Mouse (Mus musculus) heart, embryonic 11.5 days (tissue): ENCODE results near the gene Psmc6. TPM values are rescaled to one million over a fixed set of nuclear protein-coding genes. Genes with fewer than 3 reads are reported as not detected.

Experiments
- ATAC-seq: fragments of 200-750 bp; cut with Nextera tagmentation; replicated peaks from 2 replicates; pipeline ENCODE4 v1.8.0; 2017; ENCODE audit warnings: moderate library complexity; ENCODE audit not compliant: insufficient number of reproducible peaks, low FRiP score, low TSS enrichment
- H3K27ac ChIP-seq: fragments of 300-500 bp; sonication (generic); 2 replicates; pipeline ENCODE4 v1.5.1; 2014; ENCODE audit warnings: mild to moderate bottlenecking, low read depth, low read length
- H3K27me3 ChIP-seq: fragments of 300-500 bp; sonication (generic); 2 replicates; pipeline ENCODE4 v1.6.1; 2014; ENCODE audit warnings: mild to moderate bottlenecking, low read length, mixed read lengths; ENCODE audit not compliant: control insufficient read depth, insufficient read depth
- H3K36me3 ChIP-seq: fragments of 300-500 bp; sonication (generic); 2 replicates; pipeline ENCODE4 v1.6.1; 2014; ENCODE audit warnings: mild to moderate bottlenecking, low read length, moderate library complexity, mixed read lengths; ENCODE audit not compliant: control insufficient read depth, insufficient read depth
- H3K4me1 ChIP-seq: fragments of 300-500 bp; sonication (generic); 2 replicates; pipeline ENCODE4 v1.6.1; 2014; ENCODE audit warnings: low read length; ENCODE audit not compliant: control insufficient read depth, insufficient read depth
- H3K4me2 ChIP-seq: fragments of 300-500 bp; sonication (generic); 2 replicates; pipeline ENCODE4 v1.6.1; 2014; ENCODE audit warnings: mild to moderate bottlenecking, moderate library complexity
- H3K4me3 ChIP-seq: fragments of 300-500 bp; sonication (generic); 2 replicates; pipeline ENCODE4 v1.5.1; 2014; ENCODE audit warnings: low read depth, low read length
- H3K9ac ChIP-seq: fragments of 300-500 bp; sonication (generic); 2 replicates; pipeline ENCODE4 v1.6.1; 2014; ENCODE audit warnings: mild to moderate bottlenecking, low read depth, low read length, moderate library complexity
- H3K9me3 ChIP-seq: fragments of 300-500 bp; sonication (generic); replicated peaks from 2 replicates; pipeline ENCODE4 v1.6.1; 2016; ENCODE audit warnings: low read length; ENCODE audit not compliant: control insufficient read depth
- WGBS: fragments of 180-500 bp; shearing (Covaris S2); extraction: QIAGEN DNeasy Blood & Tissue Kit; methylation state at CpG from one replicate; pipeline ENCODE4 v1.1.7; 2014; ENCODE audit not compliant: insufficient replicate concordance; 5-methylcytosine and 5-hydroxymethylcytosine counted together
- polyA plus RNA-seq: library from polyadenylated mRNA; unstranded; fragments of >200 nt; fragmentation: Nextera tagmentation; extraction: Ambion mirVana; gene quantifications from 2 replicates; pipeline ENCODE4 v1.2.1, GENCODE M21; 2014

Psmc6 gene
- polyA plus RNA-seq = 142 and 148 TPM in 2 replicates

DNA sequence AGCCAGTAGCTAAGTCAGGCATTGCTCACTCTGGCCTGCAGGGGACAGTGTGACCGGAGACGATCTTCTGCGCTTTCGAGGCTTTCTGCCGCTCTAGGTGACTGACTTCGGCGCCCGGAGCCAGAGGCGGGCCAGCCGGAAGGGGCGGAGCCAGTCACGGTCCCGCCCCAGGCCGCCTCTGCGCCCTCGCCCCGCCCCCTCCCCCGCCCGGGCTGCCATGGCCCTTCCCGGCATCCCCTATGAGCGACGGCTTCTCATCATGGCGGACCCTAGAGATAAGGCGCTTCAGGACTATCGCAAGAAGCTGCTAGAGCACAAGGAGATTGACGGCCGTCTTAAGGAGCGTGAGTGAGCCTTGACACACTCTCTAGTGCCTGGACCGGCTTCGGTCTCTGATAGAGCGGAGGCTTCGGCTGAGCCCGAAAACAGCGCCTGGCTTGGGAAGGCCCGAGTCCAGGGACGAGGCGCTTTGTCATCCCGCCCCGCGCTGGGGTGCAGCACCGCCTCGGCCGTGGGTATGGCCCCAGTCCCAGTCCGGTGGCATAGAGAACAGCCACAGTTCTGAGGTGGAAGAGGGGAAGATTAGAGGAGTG is at the start of gene Psmc6:
Psmc6 (plus strand) TSS at position 200 of the 593 bp plus-strand sequence.
- Histone ChIP-seq H3K36me3 (peaks cover 11% of the 10 kb centered on the region), H3K4me1 (no peaks in the 10 kb centered on the region), H3K9ac (peak within 1 kb of the TSS; percentile 88), H3K4me3 (peak within 1 kb of the TSS; percentile 96), H3K27ac (peak within 1 kb of the TSS; percentile 91), H3K27me3 (no peaks in the 10 kb centered on the region), H3K9me3 (no peaks in the 10 kb centered on the region), H3K4me2 (peak within 1 kb of the TSS; percentile 75)
- ATAC-seq = peak; percentile 97
- under 1% methylated on average over 40 of the region's 44 CpGs for WGBS

GRCm38 (mm10) chr14:45282066-45282465 is 47.5 kb upstream of the Psmc6 start:
- 83% methylated on average over 3 of the region's 3 CpGs for WGBS
- H3K4me2 ChIP-seq = no peak overlapping the region
- ATAC-seq = no peak
- H3K27me3 ChIP-seq = no peaks in the 10 kb centered on the region
- no peaks in the 10 kb centered on the region for H3K9me3 ChIP-seq
- no peak overlapping the region for H3K27ac ChIP-seq
- no peak overlapping the region for H3K9ac ChIP-seq
- H3K4me1 ChIP-seq = no peaks in the 10 kb centered on the region
- no peak overlapping the region for H3K4me3 ChIP-seq
- H3K36me3 ChIP-seq = peaks cover 2% of the 10 kb centered on the region; the same call in 1 of the 2 replicates

DNA sequence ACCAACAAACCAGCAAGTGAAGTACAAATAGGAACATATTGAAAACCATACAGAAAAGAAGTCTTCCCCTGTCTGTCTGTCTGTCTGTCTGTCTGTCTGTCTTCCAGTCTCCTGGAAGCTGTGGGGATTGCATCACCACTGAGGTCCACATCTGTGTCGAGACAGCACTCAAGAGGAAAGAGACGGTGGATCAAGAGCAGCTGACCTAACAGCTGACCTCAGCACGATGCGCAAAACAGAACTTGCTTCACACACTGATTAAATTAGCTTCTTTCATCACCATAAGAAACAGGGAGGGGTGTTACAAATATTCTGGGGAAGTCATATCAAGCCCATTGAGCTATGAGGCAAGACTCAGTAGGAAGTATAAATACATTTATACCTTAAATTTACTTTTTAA is 38.0 kb upstream of the Psmc6 start:
- ATAC-seq = no peak
- no peak overlapping the region for H3K27ac ChIP-seq
- no peaks in the 10 kb centered on the region for H3K27me3 ChIP-seq
- WGBS = 76% methylated on average over 4 of the region's 4 CpGs
- no peak overlapping the region for H3K4me2 ChIP-seq
- H3K9ac ChIP-seq = no peak overlapping the region
- H3K4me3 ChIP-seq = no peak overlapping the region
- H3K4me1 ChIP-seq = no peaks in the 10 kb centered on the region
- H3K36me3 ChIP-seq = peaks cover 9% of the 10 kb centered on the region; the same call in 1 of the 2 replicates
- H3K9me3 ChIP-seq = no peaks in the 10 kb centered on the region

DNA sequence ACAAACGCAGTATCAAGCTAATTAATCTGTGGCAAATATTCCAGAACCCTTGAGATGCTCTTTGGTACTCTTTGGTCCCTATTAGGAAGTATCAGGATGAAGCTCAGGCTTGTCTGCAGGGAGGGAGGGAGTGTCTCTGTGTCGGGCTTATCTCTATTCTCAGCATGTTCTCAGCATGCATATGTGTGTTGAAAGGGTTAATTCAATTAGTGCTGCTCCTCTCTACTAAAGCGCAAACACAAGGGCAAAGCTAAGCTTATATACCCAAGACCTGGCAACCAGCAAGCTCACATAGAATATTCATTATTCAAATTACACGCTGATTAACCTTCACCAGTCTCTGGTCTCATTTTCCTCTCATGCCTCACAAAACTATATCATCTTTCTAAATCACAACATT is 25.6 kb upstream of the Psmc6 start:
- Histone ChIP-seq H3K4me2 (no peak overlapping the region), H3K36me3 (peaks cover 11% of the 10 kb centered on the region), H3K4me3 (no peak overlapping the region), H3K9ac (no peak overlapping the region), H3K9me3 (no peaks in the 10 kb centered on the region), H3K27ac (no peak overlapping the region), H3K27me3 (no peaks in the 10 kb centered on the region), H3K4me1 (no peaks in the 10 kb centered on the region)
- ATAC-seq = no peak
- 62% methylated on average over 4 of the region's 4 CpGs for WGBS

- Histone ChIP-seq H3K36me3 (peaks cover 9% of the 10 kb centered on the region), H3K4me1 (no peaks in the 10 kb centered on the region), H3K27ac (no peak overlapping the region), H3K4me2 (no peak overlapping the region), H3K9me3 (no peaks in the 10 kb centered on the region), H3K4me3 (no peak overlapping the region), H3K27me3 (no peaks in the 10 kb centered on the region), H3K9ac (no peak overlapping the region)
- ATAC-seq = no peak
- WGBS = 72% methylated on average over 4 of the region's 4 CpGs
Observed at GRCm38 (mm10) chr14:45304389-45304788, 25.2 kb upstream of the Psmc6 start.

- H3K9ac ChIP-seq = no peak overlapping the region
- H3K36me3 ChIP-seq = peaks cover 7% of the 10 kb centered on the region
- no peaks in the 10 kb centered on the region for H3K27me3 ChIP-seq
- no peak overlapping the region for H3K4me3 ChIP-seq
- H3K27ac ChIP-seq = no peak overlapping the region
- no peak overlapping the region for H3K4me2 ChIP-seq
- no peaks in the 10 kb centered on the region for H3K9me3 ChIP-seq
- H3K4me1 ChIP-seq = no peaks in the 10 kb centered on the region
- 93% methylated on average over 5 of the region's 5 CpGs for WGBS
- ATAC-seq = no peak
Observed at GRCm38 (mm10) chr14:45305852-45306251, 23.7 kb upstream of the Psmc6 start.

GRCm38 (mm10) chr14:45307630-45308328 is 21.8 kb upstream of the Psmc6 start:
- Histone ChIP-seq H3K36me3 (peaks cover 7% of the 10 kb centered on the region), H3K4me3 (no peak overlapping the region), H3K27ac (no peak overlapping the region), H3K9me3 (no peaks in the 10 kb centered on the region), H3K4me1 (no peaks in the 10 kb centered on the region), H3K9ac (no peak overlapping the region), H3K4me2 (no peak overlapping the region), H3K27me3 (no peaks in the 10 kb centered on the region)
- whole genome bisulfite sequencing = 80% methylated on average over 8 of the region's 8 CpGs
- no peak for ATAC-seq

- no peak overlapping the region for H3K4me3 ChIP-seq
- no peaks in the 10 kb centered on the region for H3K27me3 ChIP-seq
- no peaks in the 10 kb centered on the region for H3K4me1 ChIP-seq
- H3K27ac ChIP-seq = no peak overlapping the region
- no peaks in the 10 kb centered on the region for H3K9me3 ChIP-seq
- H3K36me3 ChIP-seq = peaks cover 4% of the 10 kb centered on the region
- ATAC-seq = no peak
- H3K4me2 ChIP-seq = no peak overlapping the region
- H3K9ac ChIP-seq = no peak overlapping the region
- WGBS = 86% methylated on average over 13 of the region's 13 CpGs
Observed at GRCm38 (mm10) chr14:45309646-45310045, 19.9 kb upstream of the Psmc6 start.

GRCm38 (mm10) chr14:45310101-45310500 is 19.5 kb upstream of the Psmc6 start:
- Histone ChIP-seq H3K9ac (no peak overlapping the region), H3K27ac (no peak overlapping the region), H3K4me2 (no peak overlapping the region), H3K4me3 (no peak overlapping the region), H3K9me3 (no peaks in the 10 kb centered on the region), H3K27me3 (no peaks in the 10 kb centered on the region), H3K36me3 (peaks cover 1% of the 10 kb centered on the region), H3K4me1 (no peaks in the 10 kb centered on the region)
- 88% methylated on average over 14 of the region's 14 CpGs for WGBS
- no peak for ATAC-seq
